Mouse (Mus musculus) stomach, postnatal 0 days (tissue): ENCODE measurements around the gene Asgr1. TPM values are rescaled to one million over a fixed set of nuclear protein-coding genes. Genes with fewer than 3 reads are reported as not detected.

Experiments used
- ATAC-seq: fragments of 200-750 bp; cut with Nextera tagmentation; 2 replicates; pipeline ENCODE4 v1.8.0; 2017; ENCODE audit not compliant: low FRiP score, low TSS enrichment
- DNase-seq: peaks from one replicate; pipeline ENCODE4 v3.0.0-alpha.2; 2016; ENCODE audit warnings: low spot score
- H3K27ac ChIP-seq: fragments of 300-500 bp; sonication (generic); replicated peaks from 2 replicates; pipeline ENCODE4 v1.5.1; 2014; ENCODE audit warnings: mild to moderate bottlenecking, control low read depth
- H3K27me3 ChIP-seq: fragments of 300-500 bp; sonication (generic); 2 replicates; pipeline ENCODE4 v1.6.1; 2014; ENCODE audit warnings: low read length; ENCODE audit not compliant: control insufficient read depth, insufficient read depth
- H3K36me3 ChIP-seq: fragments of 300-500 bp; sonication (generic); 2 replicates; pipeline ENCODE4 v1.6.1; 2014; ENCODE audit warnings: low read length, mixed read lengths; ENCODE audit not compliant: control insufficient read depth, insufficient read depth
- H3K4me1 ChIP-seq: fragments of 300-500 bp; sonication (generic); replicated peaks from 2 replicates; pipeline ENCODE4 v1.6.1; 2014; ENCODE audit warnings: antibody characterized with exemption; ENCODE audit not compliant: control insufficient read depth, insufficient read depth
- H3K4me2 ChIP-seq: fragments of 300-500 bp; sonication (generic); replicated peaks from 2 replicates; pipeline ENCODE4 v1.6.1; 2014; ENCODE audit warnings: low read depth, mild to moderate bottlenecking, control low read depth, moderate library complexity
- H3K4me3 ChIP-seq: fragments of 300-500 bp; sonication (generic); 2 replicates; pipeline ENCODE4 v1.5.1; 2014; ENCODE audit warnings: low read depth, low read length, control low read depth
- H3K9ac ChIP-seq: fragments of 300-500 bp; sonication (generic); 2 replicates; pipeline ENCODE4 v1.6.1; 2014; ENCODE audit warnings: mild to moderate bottlenecking, low read length, control low read depth, mixed read lengths
- H3K9me3 ChIP-seq: fragments of 300-500 bp; sonication (generic); 2 replicates; pipeline ENCODE4 v1.6.1; 2016; ENCODE audit warnings: low read length; ENCODE audit not compliant: control insufficient read depth
- CTCF ChIP-seq: IDR thresholded peaks from 2 replicates; pipeline ENCODE4 v1.5.1; 2016; ENCODE audit warnings: antibody characterized with exemption, low read depth, mild to moderate bottlenecking, moderate library complexity
- EP300 ChIP-seq: optimal IDR thresholded peaks from 2 replicates; pipeline ENCODE3; 2016; ENCODE audit warnings: antibody characterized with exemption
- WGBS: fragments of 180-500 bp; shearing (Covaris S2); extraction: QIAGEN DNeasy Blood & Tissue Kit; methylation state at CpG from one replicate; pipeline ENCODE4 v1.1.7; 2014; 5-methylcytosine and 5-hydroxymethylcytosine counted together
- polyA plus RNA-seq: library from polyadenylated mRNA; unstranded; fragments of >200 nt; fragmentation: Nextera tagmentation; extraction: Ambion mirVana; gene quantifications from 2 replicates; pipeline ENCODE4 v1.2.1, GENCODE M21; 2015

The Asgr1 gene
- polyA plus RNA-seq, 1 experiment from 2014 or later = 0.70 TPM

GRCm38 (mm10) chr11:70017199-70017767 is 36.6 kb upstream of the Asgr1 start:
- no peak for DNase-seq
- H3K4me1 ChIP-seq = peaks cover 6% of the 10 kb centered on the region; the same call in 1 of the 2 replicates
- no peaks in the 10 kb centered on the region for H3K9me3 ChIP-seq
- no peak for ATAC-seq
- H3K4me3 ChIP-seq = no peak overlapping the region
- no peaks in the 10 kb centered on the region for H3K27me3 ChIP-seq
- no peak overlapping the region; the same call in 1 of the 2 replicates for H3K9ac ChIP-seq
- H3K4me2 ChIP-seq = peak overlapping the region; percentile 86; the same call in 1 of the 2 replicates
- TF ChIP-seq CTCF = no peak
- no peak for TF ChIP-seq EP300
- H3K36me3 ChIP-seq = peaks cover 11% of the 10 kb centered on the region
- WGBS = 47% methylated on average over 7 of the region's 7 CpGs
- H3K27ac ChIP-seq = no peak overlapping the region; the same call in 1 of the 2 replicates

- peak overlapping the region; percentile 86 for H3K4me2 ChIP-seq
- no peak for TF ChIP-seq EP300
- H3K4me1 ChIP-seq = peaks cover 6% of the 10 kb centered on the region; the same call in 1 of the 2 replicates
- H3K4me3 ChIP-seq = peak overlapping the region; percentile 58
- peak; percentile 58 for DNase-seq
- H3K9ac ChIP-seq = peak overlapping the region; percentile 79
- peaks cover 6% of the 10 kb centered on the region; the same call in 1 of the 2 replicates for H3K36me3 ChIP-seq
- no peak for ATAC-seq
- H3K27me3 ChIP-seq = no peaks in the 10 kb centered on the region
- WGBS = 2% methylated on average over 24 of the region's 25 CpGs
- H3K9me3 ChIP-seq = no peaks in the 10 kb centered on the region
- peak overlapping the region; percentile 74 for H3K27ac ChIP-seq
Observed at GRCm38 (mm10) chr11:70018131-70018990, 35.5 kb upstream of the Asgr1 start.

GRCm38 (mm10) chr11:70019495-70020021 is 34.3 kb upstream of the Asgr1 start:
- 7% methylated on average over 1 of the region's 2 CpGs for WGBS
- Histone ChIP-seq H3K9ac (no peak overlapping the region), H3K27me3 (no peaks in the 10 kb centered on the region)

GRCm38 (mm10) chr11:70020022-70020631 is 33.8 kb upstream of the Asgr1 start:
- H3K36me3 ChIP-seq = no peaks in the 10 kb centered on the region
- no peaks in the 10 kb centered on the region for H3K27me3 ChIP-seq
- WGBS = 14% methylated on average over 8 of the region's 8 CpGs
- TF ChIP-seq EP300 (no peak), CTCF (no peak)
- peak overlapping the region; percentile 35; the same call in 1 of the 2 replicates for H3K27ac ChIP-seq
- H3K4me1 ChIP-seq = 0 out of 2 replicates have a peak, but pooled peaks cover 4% of the 10 kb centered on the region
- H3K4me3 ChIP-seq = no peak overlapping the region
- ATAC-seq (no peak), DNase-seq (no peak)
- 0 out of 2 replicates have a peak overlapping the region, but pooled peaks have one; percentile 27 for H3K9ac ChIP-seq
- H3K9me3 ChIP-seq = no peaks in the 10 kb centered on the region
- H3K4me2 ChIP-seq = peak overlapping the region; percentile 86; the same call in 1 of the 2 replicates

More at GRCm38 (mm10) chr11:70019495-70020021, 34.3 kb upstream of the Asgr1 start:
- Histone ChIP-seq H3K4me2 (peak overlapping the region; percentile 86), H3K27ac (0 out of 2 replicates have a peak overlapping the region, but pooled peaks have one; percentile 35), H3K9me3 (no peaks in the 10 kb centered on the region), H3K36me3 (no peaks in the 10 kb centered on the region), H3K4me3 (no peak overlapping the region; the same call in 1 of the 2 replicates), H3K4me1 (peaks cover 5% of the 10 kb centered on the region; the same call in 1 of the 2 replicates)
- no peak for TF ChIP-seq CTCF
- no peak for TF ChIP-seq EP300
- DNase-seq = no peak
- no peak for ATAC-seq

GRCm38 (mm10) chr11:70020731-70021263 is 33.1 kb upstream of the Asgr1 start:
- Histone ChIP-seq H3K4me2 (peak overlapping the region; percentile 65), H3K4me1 (0 out of 2 replicates have a peak, but pooled peaks cover 4% of the 10 kb centered on the region), H3K27me3 (no peaks in the 10 kb centered on the region), H3K36me3 (no peaks in the 10 kb centered on the region), H3K4me3 (peak overlapping the region; percentile 49), H3K27ac (peak overlapping the region; percentile 5; the same call in 1 of the 2 replicates), H3K9ac (peak overlapping the region; percentile 5; the same call in 1 of the 2 replicates), H3K9me3 (no peaks in the 10 kb centered on the region)
- peak; percentile 71 for DNase-seq
- TF ChIP-seq CTCF (peak; percentile 76), EP300 (no peak)
- 0% methylated on average over 8 of the region's 8 CpGs for WGBS
- peak; percentile 89 for ATAC-seq
